Mouse (Mus musculus) CD8-positive naive resting alpha-beta T cell, adult 2 months (primary cell): ENCODE results near the gene H1fx.
"Not testable (repeated sequence)": the region's sequence is repeated elsewhere in the genome, so short reads cannot be mapped to it uniquely, and the experiment has no call there.

Source experiments
- DNase-seq, 2 experiments: peaks; one replicate each; pipeline ENCODE4 v3.0.0; 2022; ENCODE audit warnings: low read depth in 2 of 2, low spot score in 2 of 2

Gene H1fx

GRCm38 (mm10) chr6:87981547-87982256, at the start of gene H1fx:
TSS of gene H1fx (minus strand) at chr6:87981637.
- DNase-seq = no peak

GRCm38 (mm10) chr6:88030432-88030831, 49.0 kb upstream of the H1fx start:
- no peak for DNase-seq

GRCm38 (mm10) chr6:88027390-88027789, 46.0 kb upstream of the H1fx start:
- no peak for DNase-seq

GRCm38 (mm10) chr6:88023316-88023890, 42.0 kb upstream of the H1fx start:
- DNase-seq = no peak

- no peak for DNase-seq
Observed at GRCm38 (mm10) chr6:88019154-88019553, 37.7 kb upstream of the H1fx start.

GRCm38 (mm10) chr6:88017821-88018220, 36.4 kb upstream of the H1fx start:
- DNase-seq = no peak

GRCm38 (mm10) chr6:88015797-88016196, 34.4 kb upstream of the H1fx start:
- no peak for DNase-seq

- no peak for DNase-seq
Observed at GRCm38 (mm10) chr6:88013456-88013855, 32.0 kb upstream of the H1fx start.

GRCm38 (mm10) chr6:88012601-88013000, 31.2 kb upstream of the H1fx start:
- DNase-seq = no peak

- peak in 1 of 2 experiments; percentile 11 for DNase-seq
Observed at GRCm38 (mm10) chr6:88011106-88011505, 29.7 kb upstream of the H1fx start.

GRCm38 (mm10) chr6:88009209-88009608, 27.8 kb upstream of the H1fx start:
- DNase-seq = no peak

GRCm38 (mm10) chr6:88004773-88005172, 23.3 kb upstream of the H1fx start:
- not testable (repeated sequence) for DNase-seq

GRCm38 (mm10) chr6:88003439-88003838, 22.0 kb upstream of the H1fx start:
- no peak for DNase-seq

GRCm38 (mm10) chr6:87998358-87998757, 16.9 kb upstream of the H1fx start:
- DNase-seq = no peak

GRCm38 (mm10) chr6:87997706-87998265, 16.3 kb upstream of the H1fx start:
- DNase-seq = peak; percentile 45 to 69

- DNase-seq = no peak
Observed at GRCm38 (mm10) chr6:87996606-87997005, 15.2 kb upstream of the H1fx start.

GRCm38 (mm10) chr6:87995519-87995918, 14.1 kb upstream of the H1fx start:
- DNase-seq = no peak

- no peak for DNase-seq
Observed at GRCm38 (mm10) chr6:87993790-87994571, 12.5 kb upstream of the H1fx start.

- no peak for DNase-seq
Observed at GRCm38 (mm10) chr6:87992733-87993132, 11.3 kb upstream of the H1fx start.

GRCm38 (mm10) chr6:87991886-87992285, 10.4 kb upstream of the H1fx start:
- no peak for DNase-seq

- no peak for DNase-seq
Observed at GRCm38 (mm10) chr6:87991216-87991615, 9.8 kb upstream of the H1fx start.

- no peak for DNase-seq
Observed at GRCm38 (mm10) chr6:87982506-87982905, 1.1 kb upstream of the H1fx start.
